Mouse (Mus musculus) B cell, adult 2 months (primary cell): Measurements from ENCODE around the gene Olfr750.

ENCODE experiments used
- DNase-seq, 2 experiments: peaks; one replicate each; pipeline ENCODE4 v3.0.0; 2022

Gene Olfr750

DNA sequence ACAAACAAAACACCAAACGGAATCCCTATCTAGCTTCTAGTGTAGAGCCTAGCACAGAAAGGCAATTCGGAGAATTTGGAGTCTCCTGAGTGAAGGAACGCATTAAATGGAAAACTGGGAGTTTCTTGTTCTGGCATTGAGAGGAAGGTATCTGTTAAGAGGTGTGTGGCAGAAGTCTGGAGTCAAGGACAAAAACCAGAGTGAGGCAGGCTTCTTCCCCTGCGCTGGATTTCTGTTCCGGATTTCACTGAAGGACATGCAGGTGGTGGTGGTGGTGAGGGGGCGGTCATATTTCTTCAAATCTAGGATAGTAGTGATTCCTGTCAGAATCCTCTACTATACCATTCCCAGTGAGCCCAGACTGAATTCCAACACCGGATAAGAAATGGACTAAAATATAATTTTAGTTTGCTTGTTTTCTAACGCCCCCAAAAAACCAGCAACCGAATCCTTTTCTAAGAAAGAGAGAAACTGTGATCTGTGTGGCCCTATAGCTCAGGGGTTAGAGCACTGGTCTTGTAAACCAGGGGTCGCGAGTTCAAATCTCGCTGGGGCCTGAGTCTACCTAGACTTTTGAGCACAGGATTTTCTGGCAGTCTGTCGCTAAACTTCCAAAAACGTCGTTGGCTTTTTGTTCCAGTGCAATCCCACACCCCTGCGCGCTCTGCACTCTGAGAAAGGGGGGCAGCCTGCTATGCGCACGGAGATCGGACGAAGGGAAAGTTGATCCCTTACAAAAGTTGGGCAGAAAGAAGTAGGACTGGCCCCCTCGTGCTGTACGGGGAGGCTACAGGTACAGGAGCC is 14.1 kb upstream of the Olfr750 start:
- peak; percentile 90 to 91 for DNase-seq

DNA sequence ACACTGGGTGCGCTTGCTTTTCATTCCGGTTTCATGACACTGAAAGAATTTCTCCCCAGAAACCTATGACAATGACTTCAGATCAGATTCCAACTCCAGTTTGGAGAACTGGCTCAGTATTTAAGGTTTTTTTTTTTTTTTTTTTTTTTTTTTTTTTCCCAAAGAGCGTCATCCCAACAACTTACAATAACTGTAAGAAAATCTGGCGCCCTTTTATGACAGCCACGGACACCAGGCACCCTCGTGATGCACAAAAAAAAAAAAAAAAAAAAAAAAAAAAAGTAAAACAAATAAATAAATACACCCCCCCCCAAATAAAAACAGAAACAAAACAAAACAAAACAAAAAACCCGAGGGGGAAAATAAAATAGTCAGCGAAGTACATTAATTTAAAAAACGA is 13.5 kb upstream of the Olfr750 start:
- no peak for DNase-seq

DNA sequence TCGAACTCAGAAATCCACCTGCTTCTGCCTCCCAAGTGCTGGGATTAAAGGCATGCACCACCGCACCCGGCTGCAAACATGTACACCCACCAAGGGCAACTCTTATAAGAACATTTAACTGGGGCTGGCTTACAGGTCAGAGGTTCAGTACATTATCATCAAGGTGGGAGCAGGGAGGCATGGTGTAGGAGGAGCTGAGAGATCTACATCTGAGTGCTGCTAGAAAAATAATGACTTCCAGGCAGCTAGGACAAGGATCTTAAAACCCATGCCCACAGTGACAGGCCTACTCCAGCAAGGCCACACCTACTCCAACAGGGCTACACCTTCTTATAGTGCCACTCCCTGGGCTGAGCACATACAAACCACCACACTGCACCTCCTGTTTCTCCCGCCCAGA is 11.7 kb upstream of the Olfr750 start:
- DNase-seq = no peak

DNA sequence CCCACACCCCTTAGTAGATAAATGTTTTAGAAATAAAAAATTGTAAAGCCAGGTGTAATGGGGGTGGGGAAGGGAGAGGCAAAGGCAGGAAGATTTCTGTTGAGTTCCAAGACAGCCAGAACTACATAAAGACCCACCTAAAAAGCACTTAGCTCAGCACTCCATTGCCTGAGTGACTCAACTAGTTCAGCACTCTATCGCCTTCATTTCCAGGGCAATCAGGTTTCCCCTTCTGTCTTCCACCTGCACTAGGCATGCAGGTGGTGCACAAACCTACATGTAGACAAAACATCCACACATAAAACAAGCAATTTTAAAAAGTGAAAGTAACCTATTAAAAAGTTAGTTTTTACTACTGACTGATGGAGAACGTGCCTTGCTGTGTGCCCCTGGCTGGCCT is 10.9 kb upstream of the Olfr750 start:
- no peak for DNase-seq

DNA sequence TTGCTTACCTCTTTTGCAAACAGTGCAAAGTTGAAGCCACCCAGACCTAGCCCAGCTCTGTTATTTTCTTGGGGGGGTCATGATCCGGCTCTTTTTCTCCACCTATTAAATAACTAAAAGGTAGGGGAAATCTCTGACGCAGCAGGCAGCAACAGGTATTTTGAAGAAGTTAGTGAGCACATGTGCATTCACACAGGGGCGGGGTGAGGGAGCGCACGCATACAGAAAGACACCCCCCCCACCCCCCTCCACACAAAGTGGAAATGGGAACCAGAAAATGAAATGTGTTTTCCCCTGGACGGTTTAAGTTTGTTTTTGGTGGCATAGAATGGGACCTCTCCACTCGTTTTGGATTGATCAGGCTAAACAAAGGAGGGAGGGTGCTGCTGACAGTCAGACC is 9.6 kb upstream of the Olfr750 start:
- peak; percentile 60 to 68 for DNase-seq

DNA sequence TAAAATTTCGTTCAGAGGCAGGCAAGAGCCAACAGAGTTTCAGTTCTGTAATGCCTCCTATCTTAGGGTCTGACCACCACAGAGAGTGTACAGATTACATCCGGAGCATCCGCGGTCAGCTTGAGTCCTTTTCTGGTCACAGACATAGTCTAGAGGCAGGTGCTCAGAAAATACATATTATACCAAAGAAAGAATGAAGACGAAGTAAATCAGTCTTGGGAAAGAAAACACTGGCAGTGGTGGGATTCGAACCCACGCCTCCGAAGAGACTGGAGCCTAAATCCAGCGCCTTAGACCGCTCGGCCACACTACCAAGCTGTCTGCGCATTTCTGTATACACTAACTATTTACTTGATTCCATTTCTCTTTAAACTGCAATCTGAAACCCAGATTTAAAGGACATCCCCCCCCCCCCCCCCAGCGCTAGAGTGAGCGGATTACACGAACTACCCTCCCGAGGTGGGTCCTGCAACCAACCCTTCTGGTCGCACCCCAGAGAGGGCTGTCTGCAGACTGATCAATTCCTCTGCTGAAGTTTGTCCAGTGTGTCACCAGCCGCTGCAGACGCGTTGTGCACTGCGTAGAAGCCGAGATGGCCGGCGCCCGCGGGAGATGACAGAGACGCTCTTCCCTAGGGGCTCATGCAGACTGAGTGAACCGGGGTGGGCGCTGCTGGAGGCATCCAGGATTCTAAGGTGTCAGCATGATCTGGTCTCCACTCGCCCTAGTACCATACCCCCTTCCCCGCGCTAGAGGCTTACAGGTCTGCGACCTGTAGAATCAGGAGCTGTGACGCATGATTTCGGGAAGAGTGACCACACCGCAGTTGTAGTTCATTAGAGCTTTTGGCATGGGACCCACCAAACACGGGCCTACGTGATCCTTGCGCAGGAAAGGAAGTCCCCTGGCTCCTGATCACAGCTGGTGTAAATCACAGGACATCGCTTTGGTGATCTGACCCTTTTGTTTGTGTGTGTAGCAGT is 8.7 kb upstream of the Olfr750 start:
- peak; percentile 85 to 87 for DNase-seq

DNA sequence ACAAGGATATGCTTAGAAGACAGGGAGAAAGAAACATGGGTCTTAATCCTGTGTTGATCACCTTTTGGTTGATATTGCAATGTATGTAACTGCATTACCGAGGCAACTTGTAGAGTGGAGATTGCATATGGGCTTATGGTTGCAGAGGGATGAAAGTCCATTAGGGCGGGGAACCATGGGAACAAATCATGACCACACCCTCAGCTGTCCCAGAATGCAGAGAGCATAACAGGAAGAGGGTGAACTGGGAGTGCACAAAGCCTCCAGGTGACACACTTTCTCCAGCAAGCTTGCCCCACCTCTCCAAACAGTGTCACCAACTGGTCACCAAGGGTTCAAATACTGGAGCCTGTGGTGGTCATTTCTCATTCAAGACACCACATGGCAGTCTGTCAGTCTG is 6.8 kb upstream of the Olfr750 start:
- DNase-seq = no peak

DNA sequence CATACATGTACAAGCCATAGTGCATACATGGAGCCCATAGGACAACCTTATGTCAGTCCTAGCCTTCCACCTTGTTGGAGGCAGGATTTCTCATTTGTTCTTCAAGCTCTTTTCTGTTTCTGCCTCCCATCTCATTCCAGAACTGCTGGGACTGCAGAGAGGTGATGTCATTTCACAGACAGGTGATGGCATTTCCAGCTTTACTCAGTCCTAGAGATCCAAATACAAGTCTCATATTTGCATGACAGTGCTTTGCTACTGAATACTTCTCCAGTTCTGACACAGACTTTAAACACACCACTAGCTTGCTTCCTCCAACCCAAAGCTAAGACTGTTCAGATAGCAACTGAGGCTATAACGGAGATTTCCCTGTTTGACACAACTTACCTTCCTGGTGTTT is 4.9 kb upstream of the Olfr750 start:
- DNase-seq = no peak

DNA sequence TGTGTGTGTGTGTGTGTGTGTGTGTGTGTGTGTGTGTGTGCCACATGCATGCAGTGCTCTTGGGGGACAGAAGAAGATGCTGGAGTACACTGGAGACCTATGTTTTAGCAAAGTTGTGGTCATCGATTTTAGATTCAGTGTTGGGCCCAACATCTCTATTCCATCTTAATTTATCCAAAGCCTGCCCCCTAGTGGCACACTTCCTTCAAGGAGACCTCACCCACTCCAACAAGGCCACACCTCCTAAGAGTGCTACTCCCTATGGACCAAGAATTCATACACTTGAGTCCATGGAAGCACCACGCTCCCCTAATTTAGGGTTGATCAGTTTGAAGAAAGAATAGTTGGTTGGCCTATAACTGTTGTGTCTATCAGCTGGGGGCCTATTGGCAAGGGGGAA is 4.6 kb downstream of the Olfr750 start:
- DNase-seq = peak; percentile 79 to 83

DNA sequence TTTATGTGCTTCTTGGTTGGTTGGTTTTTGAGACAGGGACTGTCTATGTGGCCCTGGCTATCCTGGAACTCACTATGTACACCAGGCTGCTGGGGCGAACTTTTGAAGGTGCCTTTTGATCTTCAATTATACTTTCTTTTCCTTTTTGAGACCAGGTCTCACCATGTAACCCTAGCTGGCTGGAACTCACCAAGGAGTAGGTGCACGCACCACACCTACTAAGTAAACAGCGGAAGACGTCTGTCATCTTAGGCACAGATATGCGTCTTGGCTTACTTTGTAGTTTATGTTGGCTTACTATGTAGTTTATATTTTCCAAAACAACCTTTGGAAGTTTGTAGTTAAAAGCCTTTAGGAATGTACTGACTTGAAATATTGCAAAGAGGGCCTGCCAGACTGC is 5.3 kb downstream of the Olfr750 start:
- no peak for DNase-seq

DNA sequence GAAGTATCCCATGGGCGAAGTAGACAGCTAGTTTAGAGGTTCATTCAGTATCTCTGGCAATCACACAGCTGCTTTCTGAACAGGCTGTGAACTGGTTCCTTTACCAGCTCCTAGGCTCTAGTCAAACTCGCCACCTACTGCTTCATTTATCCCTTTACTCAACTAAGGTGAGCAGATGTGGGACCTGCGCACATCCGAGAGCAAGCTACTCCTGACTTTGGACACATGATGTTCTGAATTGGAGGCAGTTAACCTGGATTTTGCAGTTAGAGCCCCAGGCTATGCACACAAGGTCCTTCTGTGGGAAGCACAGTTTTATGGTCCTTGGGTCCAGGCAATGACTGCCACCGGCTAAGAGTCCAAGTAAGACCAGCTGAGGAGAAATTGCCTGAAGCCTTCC is 13.5 kb downstream of the Olfr750 start:
- DNase-seq = no peak

DNA sequence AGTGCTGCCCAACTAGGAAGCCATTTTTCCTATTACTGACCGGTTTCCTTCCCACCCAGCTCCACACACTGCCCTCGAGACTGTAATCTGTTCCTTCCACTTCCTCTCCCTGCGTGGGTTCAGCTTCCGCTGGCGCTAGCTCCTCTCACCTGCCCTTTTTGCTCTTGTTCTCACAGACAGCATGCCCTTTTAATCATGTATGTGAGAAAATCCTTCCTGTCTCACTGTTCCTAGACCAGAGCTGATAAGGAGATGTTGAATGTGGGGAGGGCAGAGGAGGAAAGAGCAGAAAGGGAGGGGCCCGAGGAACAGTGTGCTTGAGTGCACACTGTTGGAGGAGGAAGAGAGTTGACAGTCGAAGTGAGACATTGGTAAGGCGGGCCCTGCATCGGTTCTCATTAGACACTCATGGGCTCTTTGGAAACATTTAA is 16.8 kb downstream of the Olfr750 start, which contains the start of gene Rnase12:
TSS of gene Rnase12 (minus strand) at position 261 of the 431 bp plus-strand sequence.
- peak; percentile 32 to 37 for DNase-seq

DNA sequence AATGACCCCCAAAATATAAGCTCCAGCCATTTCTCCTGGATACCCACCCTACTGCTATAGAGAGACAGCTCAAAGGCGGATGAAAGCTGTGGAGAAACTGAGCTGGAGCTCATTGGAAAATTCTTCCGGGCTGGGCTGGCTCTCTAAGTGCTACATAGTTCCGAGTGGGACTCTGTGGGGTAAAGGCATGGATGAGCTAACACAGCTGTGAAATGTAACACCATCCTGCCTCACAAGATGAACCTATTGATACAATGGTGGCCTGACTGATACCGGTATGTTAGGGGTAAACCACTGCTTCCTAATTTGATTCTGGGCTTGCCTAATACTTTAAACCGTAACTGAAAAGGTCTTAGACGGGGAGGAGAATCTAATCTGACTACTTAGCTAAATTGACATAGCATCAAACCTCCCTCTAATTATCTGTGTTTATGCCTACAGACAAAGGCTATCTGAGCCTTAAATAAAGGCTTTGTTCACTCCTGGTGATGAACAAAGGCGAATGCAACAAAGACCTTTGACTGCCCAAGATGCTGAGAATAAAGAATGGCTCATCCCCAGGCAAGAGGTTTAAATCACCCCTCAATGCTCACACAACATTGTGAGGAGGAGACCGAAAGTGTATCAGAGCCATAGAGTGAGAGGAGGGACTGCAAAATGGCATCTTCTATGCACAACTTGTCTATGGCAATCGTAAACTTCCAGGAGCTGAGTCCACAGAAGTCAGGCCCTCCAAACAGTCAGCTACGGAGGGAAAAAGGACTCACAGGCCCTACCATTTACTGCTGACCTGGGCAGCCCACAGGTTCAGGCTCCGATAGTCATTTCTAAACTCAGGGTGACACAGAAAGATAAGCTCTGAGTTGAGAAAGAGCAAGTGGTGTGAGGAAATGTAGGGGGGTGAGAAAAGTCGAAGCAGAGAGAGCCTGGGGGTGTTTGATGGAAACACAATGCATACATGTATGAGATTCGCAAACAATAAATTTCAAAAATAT is 19.7 kb downstream of the Olfr750 start:
- no peak for DNase-seq

DNA sequence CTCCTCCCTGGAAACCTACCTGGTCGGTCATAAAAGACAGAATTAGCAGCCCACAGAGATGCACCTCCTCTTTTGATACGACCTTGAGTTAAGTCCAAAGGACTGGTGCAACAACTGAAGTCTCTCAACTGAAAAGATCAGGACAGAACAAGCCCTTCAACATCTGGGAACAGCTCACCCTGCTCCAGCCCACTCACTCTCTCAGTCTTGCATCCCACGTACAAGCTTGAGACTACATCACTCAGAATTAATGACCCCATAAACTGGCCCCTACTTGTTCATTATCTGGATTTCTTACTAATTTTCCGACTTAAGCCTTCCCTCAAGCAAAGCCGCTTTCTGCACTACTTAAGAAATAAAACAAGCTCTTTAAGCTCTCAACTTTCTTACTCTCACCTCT is 21.1 kb downstream of the Olfr750 start:
- DNase-seq = no peak

DNA sequence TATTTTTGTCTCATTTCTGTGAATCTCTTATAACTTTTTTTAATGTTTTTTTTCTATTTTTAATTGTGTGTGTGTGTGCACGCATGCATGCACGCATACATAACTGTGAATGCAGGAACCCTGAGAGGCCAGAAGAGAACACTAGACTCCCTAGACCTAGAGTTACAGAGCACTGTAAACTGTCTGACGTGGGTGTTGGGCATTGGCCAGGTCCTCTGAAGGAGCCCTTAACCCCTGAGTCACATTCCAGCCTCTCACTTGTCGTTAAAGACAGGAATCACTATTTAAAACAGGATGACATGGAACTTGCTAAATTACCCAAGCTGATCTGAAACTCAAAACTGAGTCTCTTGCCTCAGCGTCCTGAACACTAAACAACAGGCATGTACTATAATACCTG is 22.3 kb downstream of the Olfr750 start:
- no peak for DNase-seq

DNA sequence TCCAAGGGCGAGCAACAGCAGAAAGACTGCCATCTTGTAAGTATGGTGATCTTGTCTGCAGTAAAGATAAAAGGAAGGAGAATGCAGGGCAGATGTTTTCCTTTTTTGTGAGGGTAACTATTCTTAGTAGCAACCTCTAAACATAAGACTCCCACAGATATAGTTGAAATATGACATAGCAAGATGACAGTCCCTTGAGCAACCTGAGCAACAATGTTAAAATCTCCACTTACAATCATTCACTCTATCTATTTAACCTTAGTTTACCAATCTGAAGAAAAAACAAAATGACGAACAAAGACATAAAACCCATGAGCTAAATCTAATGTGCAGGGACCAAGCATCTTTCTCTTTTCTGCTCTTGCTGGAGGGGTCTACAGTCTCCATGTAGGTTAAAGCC is 24.2 kb downstream of the Olfr750 start, which contains the start of gene Rnase11:
TSS of gene Rnase11 (minus strand) at position 101 of the 400 bp plus-strand sequence.
- no peak for DNase-seq

DNA sequence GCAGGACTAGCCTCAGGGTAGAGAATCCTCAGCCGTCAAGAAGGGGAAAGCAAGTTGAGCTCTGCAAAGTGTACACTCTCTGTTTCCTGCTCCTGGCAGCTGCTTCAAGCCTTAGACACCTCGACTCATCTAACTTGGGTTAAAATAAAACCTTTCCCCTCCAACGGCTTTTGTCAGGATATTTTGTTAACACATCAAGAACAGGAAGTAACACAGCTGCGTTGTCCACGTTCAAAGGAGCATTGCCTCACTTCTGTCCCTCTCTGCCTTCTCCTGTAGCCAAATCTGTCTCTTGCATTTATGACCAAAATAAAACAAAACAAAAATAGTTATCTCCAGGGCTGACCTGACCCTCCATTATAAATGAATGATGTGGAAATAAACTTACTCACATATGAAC is 26.4 kb downstream of the Olfr750 start:
- no peak for DNase-seq

DNA sequence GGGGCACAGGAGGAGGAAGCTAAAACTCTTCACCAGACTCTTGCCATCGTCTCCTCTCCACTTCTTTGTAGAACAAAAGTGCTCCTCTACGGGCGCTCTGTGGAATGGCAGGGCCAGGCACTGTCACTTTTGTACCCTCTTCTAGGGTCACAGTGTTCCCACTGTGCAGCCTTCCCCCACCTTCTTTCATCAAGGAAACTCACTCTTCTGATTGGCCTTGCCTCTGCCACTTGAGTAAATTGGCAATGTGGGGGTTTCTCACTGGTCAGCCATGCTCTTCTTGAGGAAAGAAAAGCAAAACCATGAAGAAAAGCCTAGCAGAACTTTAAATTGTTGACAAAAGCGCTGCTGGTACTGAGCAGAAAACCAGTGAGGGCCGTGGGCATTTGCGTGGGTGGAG is 32.5 kb downstream of the Olfr750 start, which contains the start of gene Rnase9:
TSS of gene Rnase9 (minus strand) at position 101 of the 400 bp plus-strand sequence.
- no peak for DNase-seq

DNA sequence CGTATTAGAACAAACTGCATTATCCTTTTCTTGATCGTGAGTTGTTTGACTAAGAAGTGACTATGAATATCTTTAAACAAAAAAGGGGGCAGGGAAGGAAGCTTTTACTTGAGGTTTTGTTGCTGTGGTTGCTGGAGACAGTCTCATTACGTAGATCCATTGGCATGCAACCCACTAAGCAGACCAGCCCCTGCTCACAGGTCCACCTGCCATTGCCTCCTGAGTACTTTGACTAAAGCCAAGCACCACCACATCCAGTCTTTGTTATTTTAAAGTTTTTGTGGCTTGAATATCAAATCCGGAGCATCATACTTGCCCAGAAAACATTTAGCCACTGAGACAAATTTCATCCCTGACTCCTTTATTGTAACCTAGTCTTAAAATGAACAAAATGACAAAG is 38.0 kb downstream of the Olfr750 start:
- DNase-seq = no peak

DNA sequence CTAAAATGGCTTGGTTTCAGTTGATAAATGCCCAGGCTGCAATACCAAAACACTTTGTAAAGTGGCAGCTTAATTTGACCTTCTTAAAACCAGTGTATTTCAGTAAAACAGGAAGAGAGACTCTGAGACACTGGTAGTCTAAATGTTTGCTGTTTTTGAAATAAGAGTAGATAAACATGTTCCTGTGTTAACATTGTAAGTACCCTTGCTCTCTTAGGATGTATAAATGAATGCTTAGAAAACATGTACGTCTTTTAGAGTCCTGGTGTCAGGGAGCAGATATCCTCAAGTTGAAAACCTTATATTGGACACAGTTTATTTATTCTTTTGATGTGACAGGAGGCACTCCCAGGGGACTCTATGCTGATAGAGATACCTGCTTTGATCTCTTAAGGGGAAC is 39.0 kb downstream of the Olfr750 start:
- DNase-seq = no peak

DNA sequence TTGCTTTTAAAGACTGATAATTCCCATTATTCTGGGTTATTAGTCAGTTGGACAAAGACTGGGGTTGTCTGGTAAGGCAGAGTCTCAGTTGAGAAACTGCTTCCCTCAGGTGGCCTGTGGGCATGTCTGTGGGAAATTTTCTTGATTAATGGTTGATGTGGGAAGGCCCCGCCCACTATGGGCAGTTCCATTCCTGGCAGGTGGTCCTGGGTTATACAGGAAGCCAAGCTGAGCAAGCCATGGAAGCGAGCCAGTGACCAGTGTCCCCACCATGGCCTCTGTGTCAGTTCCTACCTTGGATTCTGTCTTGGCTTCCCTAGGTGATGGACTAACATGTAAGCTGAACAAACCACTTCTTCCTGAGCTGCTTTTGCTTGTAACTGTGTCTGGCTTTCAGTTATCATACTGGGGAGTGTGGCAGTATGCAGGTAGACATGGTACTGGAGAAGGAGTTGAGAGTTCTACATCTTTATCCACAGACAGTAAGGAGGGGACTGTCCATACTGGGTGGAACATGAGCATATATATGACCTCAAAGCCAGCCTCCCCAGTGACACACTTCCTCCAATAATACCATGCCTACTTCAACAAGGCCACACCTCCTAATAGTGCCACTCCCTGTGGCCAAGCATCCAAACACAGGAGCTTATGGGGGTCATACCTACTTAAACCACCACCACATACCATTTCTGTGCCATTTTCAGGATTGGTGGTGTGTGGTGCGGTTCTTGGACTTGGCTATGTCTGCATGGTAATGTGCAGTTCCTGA is 46.7 kb downstream of the Olfr750 start:
- no peak for DNase-seq
